Mouse (Mus musculus) liver, embryonic 12.5 days (tissue): Measurements from ENCODE around the gene Lemd2. TPM values are rescaled to one million over a fixed set of nuclear protein-coding genes. Genes with fewer than 3 reads are reported as not detected.

Experiments used
- ATAC-seq: fragments of 200-750 bp; cut with Nextera tagmentation; 2 replicates; pipeline ENCODE4 v1.8.0; 2017; ENCODE audit warnings: moderate number of reproducible peaks, mild to moderate bottlenecking, moderate library complexity
- H3K27ac ChIP-seq: fragments of 300-500 bp; sonication (generic); 2 replicates; pipeline ENCODE4 v1.5.1; 2016; ENCODE audit warnings: mild to moderate bottlenecking
- H3K27me3 ChIP-seq: fragments of 300-500 bp; sonication (generic); replicated peaks from 2 replicates; pipeline ENCODE4 v1.6.1; 2016; ENCODE audit warnings: mild to moderate bottlenecking, moderate library complexity
- H3K36me3 ChIP-seq: fragments of 300-500 bp; sonication (generic); 2 replicates; pipeline ENCODE4 v1.6.1; 2016; ENCODE audit warnings: mild to moderate bottlenecking, moderate library complexity
- H3K4me1 ChIP-seq: fragments of 300-500 bp; sonication (generic); 2 replicates; pipeline ENCODE4 v1.6.1; 2016
- H3K4me2 ChIP-seq: fragments of 300-500 bp; sonication (generic); 2 replicates; pipeline ENCODE4 v1.6.1; 2016; ENCODE audit warnings: mild to moderate bottlenecking, moderate library complexity
- H3K4me3 ChIP-seq: fragments of 300-500 bp; sonication (generic); 2 replicates; pipeline ENCODE4 v1.5.1; 2016; ENCODE audit warnings: mild to moderate bottlenecking, moderate library complexity
- H3K9ac ChIP-seq: fragments of 300-500 bp; sonication (generic); 2 replicates; pipeline ENCODE4 v1.6.1; 2016; ENCODE audit warnings: mild to moderate bottlenecking, moderate library complexity
- H3K9me3 ChIP-seq: fragments of 300-500 bp; sonication (generic); replicated peaks from 2 replicates; pipeline ENCODE4 v1.6.1; 2016; ENCODE audit warnings: mild to moderate bottlenecking, moderate library complexity
- WGBS: fragments of 180-500 bp; shearing (Covaris S2); methylation state at CpG from one replicate; pipeline ENCODE4 v1.1.7; 2016; ENCODE audit not compliant: insufficient replicate concordance; 5-methylcytosine and 5-hydroxymethylcytosine counted together
- polyA plus RNA-seq: library from polyadenylated mRNA; unstranded; fragments of >200 nt; fragmentation: Nextera tagmentation; extraction: Ambion mirVana; gene quantifications from 2 replicates; pipeline ENCODE4 v1.2.1, GENCODE M21; 2016

Lemd2 gene
- polyA plus RNA-seq, 1 experiment from 2014 or later: 13.1 TPM

DNA sequence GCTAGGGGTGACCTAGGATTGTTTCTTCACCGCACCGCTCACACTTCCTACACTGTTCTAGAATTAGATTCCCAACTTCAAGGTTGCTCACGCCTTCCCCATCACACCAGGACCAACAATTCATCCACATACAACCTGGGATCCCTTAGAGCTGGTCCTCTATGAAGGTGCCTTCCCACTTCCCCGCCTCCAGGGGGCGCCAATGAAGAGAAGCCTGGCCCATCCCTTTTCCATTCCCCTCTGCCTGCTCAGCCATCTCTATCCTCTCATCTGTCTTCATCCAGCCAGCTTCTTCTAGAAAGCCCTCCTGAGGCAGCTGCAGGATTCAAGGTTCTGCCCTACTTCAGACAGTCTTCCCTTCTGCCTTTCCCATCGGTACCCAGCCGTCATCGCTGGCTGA lies 52.9 kb downstream of the Lemd2 start:
- Histone ChIP-seq H3K9ac (no peak overlapping the region), H3K36me3 (no peaks in the 10 kb centered on the region), H3K4me3 (no peak overlapping the region), H3K27ac (no peak overlapping the region; the same call in 1 of the 2 replicates), H3K9me3 (no peaks in the 10 kb centered on the region), H3K4me1 (peaks cover 67% of the 10 kb centered on the region), H3K4me2 (no peak overlapping the region), H3K27me3 (peaks cover 20% of the 10 kb centered on the region)
- 63% methylated on average over 8 of the region's 8 CpGs for WGBS
- ATAC-seq: no peak

DNA sequence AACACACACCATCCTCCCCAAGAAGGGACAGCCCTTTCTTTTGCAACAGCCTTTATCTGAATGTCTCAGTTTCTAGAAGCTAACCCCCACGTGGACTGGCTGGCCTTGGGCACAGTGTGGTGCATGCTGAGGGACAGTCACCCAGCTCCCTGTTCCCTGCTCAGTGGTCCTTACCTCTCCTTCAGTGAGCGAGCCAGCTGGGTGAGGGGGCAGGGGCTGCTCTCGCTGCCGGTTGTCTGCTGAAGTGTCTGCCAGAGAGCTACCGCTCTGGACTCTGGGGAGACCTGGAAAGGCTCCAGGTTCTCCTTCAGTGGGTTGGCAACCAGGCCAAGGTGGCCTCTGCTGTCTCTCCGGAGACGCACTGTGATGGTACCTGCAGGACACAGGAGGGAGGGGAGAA lies 53.4 kb downstream of the Lemd2 start:
- peaks cover 25% of the 10 kb centered on the region for H3K27me3 ChIP-seq
- peak overlapping the region; percentile 53 for H3K27ac ChIP-seq
- no peaks in the 10 kb centered on the region for H3K9me3 ChIP-seq
- WGBS: 65% methylated on average over 7 of the region's 7 CpGs
- no peak overlapping the region for H3K4me3 ChIP-seq
- peaks cover 67% of the 10 kb centered on the region for H3K4me1 ChIP-seq
- ATAC-seq: no peak
- H3K9ac ChIP-seq: peak overlapping the region; percentile 40
- H3K36me3 ChIP-seq: no peaks in the 10 kb centered on the region
- H3K4me2 ChIP-seq: no peak overlapping the region

DNA sequence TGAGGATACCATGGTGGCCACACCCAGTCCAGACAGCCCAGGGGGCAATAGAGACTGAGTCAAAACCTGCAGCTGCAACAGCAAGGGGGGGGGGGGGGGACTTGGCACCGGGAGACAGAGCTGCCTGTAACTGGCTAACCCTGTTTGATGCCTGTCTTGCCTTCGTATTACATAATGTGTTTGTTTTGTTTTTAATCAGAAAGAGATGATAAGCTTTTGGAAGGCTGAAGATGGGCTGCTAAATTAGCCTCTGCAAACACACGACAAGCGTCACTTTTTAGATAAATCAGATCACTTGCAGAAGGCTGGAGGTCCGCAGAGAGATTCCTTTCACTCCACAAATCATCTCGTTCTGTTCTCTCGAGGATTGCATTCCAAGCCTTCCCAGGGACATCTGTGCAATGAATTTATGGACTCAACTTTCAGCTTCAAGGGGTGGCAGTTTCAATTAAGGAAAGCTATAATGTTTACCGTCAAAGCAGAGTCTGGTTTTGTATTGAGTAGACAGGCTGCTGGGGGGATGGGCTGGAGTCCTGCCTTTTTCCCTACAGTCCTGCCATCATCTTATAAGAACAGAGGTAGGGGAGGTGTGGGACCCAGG lies 57.8 kb downstream of the Lemd2 start:
- Histone ChIP-seq H3K4me2 (no peak overlapping the region), H3K4me1 (peaks cover 35% of the 10 kb centered on the region), H3K9me3 (no peaks in the 10 kb centered on the region), H3K36me3 (no peaks in the 10 kb centered on the region), H3K4me3 (no peak overlapping the region), H3K27ac (no peak overlapping the region), H3K27me3 (peaks cover 62% of the 10 kb centered on the region), H3K9ac (no peak overlapping the region)
- 28% methylated on average over 8 of the region's 8 CpGs for WGBS
- no peak for ATAC-seq

DNA sequence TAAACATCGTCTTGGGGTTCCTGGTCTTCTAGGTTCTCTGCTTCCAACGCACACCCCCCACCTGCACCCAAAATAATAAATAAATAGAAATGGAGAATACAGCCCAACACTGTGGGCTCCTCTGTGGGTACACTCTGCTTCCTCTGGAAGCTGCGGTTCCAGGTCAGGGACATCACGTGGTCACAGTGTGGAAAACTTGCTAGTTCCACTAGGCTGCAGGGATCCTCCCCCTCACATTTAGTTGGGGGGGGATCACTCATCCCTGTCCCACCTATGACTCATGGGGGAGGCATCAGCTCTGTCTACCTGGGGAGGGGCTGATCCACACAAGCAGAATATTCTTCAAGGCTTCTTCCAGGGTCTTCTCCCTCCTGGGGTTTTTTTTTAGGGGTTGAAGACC lies 60.1 kb downstream of the Lemd2 start:
- Histone ChIP-seq H3K36me3 (no peaks in the 10 kb centered on the region), H3K9ac (no peak overlapping the region), H3K9me3 (no peaks in the 10 kb centered on the region), H3K27ac (no peak overlapping the region), H3K4me2 (no peak overlapping the region), H3K27me3 (peaks cover 66% of the 10 kb centered on the region), H3K4me3 (no peak overlapping the region), H3K4me1 (peaks cover 23% of the 10 kb centered on the region)
- WGBS: 56% methylated on average over 4 of the region's 4 CpGs
- no peak for ATAC-seq

DNA sequence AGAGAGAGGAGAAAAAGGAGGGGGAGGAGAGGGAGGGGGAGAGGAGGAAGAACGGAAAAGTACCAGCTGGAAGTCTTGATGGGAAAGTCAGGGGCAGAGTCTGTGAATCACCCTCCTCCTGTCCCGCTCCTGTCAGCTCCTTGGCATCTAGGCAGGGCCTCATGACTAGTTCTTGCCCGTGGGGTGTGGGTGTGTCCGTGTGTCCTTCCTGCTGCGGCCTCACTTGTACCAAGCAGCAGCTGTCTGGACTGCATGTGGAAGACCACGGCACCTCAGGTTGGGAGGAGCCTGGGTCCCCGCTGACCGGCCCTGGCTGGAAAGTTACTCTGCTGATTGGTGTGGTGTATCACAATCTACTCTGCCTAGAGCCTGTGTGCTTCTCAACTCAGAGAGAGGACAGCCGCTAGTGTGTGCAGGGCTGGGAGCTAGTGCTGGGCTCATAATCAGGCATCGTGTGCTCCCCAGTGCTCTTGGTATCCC lies 62.3 kb downstream of the Lemd2 start:
- WGBS: 48% methylated on average over 10 of the region's 10 CpGs
- Histone ChIP-seq H3K4me1 (peaks cover 21% of the 10 kb centered on the region), H3K36me3 (no peaks in the 10 kb centered on the region), H3K4me3 (no peak overlapping the region), H3K9ac (no peak overlapping the region), H3K27me3 (peaks cover 68% of the 10 kb centered on the region), H3K27ac (no peak overlapping the region), H3K9me3 (no peaks in the 10 kb centered on the region), H3K4me2 (no peak overlapping the region)
- 0 out of 2 replicates have a peak, but pooled peaks have one; percentile 27 for ATAC-seq

DNA sequence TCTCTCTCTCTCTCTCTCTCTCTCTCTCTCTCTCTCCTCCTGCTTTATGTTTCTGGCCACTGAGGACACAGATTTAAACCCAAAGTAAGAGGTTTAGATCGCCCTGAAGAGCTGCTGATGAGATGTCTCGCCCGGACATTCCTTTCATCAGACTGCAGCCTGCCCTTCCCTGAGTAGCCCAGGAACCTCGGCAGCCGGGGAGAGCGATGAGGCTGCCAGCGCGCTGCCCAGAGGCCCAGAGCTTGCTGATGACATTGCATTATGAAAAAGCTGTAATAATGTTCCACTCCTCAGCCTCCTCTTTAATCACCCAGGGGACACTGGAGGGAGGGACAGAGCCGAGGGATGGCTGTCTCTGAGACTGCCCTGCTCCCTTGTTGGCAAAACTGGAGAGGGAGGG lies 64.0 kb downstream of the Lemd2 start:
- Histone ChIP-seq H3K27me3 (peaks cover 52% of the 10 kb centered on the region), H3K4me3 (no peak overlapping the region), H3K9me3 (no peaks in the 10 kb centered on the region), H3K4me1 (peaks cover 13% of the 10 kb centered on the region), H3K36me3 (no peaks in the 10 kb centered on the region), H3K27ac (no peak overlapping the region), H3K4me2 (no peak overlapping the region), H3K9ac (no peak overlapping the region)
- no peak for ATAC-seq
- 61% methylated on average over 9 of the region's 9 CpGs for WGBS

Other genes starting within 250 kb of the Lemd2 start
- gene Zbtb9, start 231.3 kb downstream of the Lemd2 start, polyA plus RNA-seq: 8.9 and 9.2 TPM in 2 replicates
- 2.7 and 3.2 TPM in 2 replicates for gene Bak1, start 175.5 kb downstream of the Lemd2 start, polyA plus RNA-seq
- 1.2 and 1.3 TPM in 2 replicates for gene Itpr3, start 147.2 kb downstream of the Lemd2 start, polyA plus RNA-seq
- gene Uqcc2, start 70.6 kb downstream of the Lemd2 start, polyA plus RNA-seq: 254 and 262 TPM in 2 replicates
- 0.13 TPM in 1 of 2 replicates, not detected in the other for gene Ip6k3, start 36.7 kb downstream of the Lemd2 start, polyA plus RNA-seq